Mouse (Mus musculus): Measurements from ENCODE around the gene Olfr549.

The Olfr549 gene

DNA sequence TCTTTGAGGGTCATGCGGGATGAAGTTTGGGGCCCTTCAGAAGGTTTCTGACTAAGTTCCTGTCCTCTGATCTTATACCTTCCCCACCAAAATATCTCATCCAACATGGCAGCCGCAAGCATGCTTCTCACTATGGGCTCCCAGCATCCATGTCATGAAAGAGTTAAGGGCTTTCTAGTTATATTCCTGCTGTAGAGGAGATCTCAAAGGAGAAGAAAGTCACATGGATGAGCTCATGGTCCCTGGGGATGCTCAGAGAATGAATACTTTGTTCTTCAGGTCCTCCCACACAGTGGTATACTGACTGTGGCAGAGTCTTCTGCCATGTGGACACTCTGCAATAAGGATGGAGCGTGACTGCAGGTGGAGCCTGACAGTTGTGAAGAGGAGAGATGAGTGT lies at the start of gene Olfr549:
Gene Olfr549, plus strand, starts transcription at position 301 of the 400 bp plus-strand sequence.
- no peak for DNase-seq (ENCODE audit: low read depth, low spot score)

- no peak for DNase-seq (ENCODE audit: low read depth, low spot score)
Observed at GRCm38 (mm10) chr7:102501986-102502385, 47.7 kb upstream of the Olfr549 start.

DNA sequence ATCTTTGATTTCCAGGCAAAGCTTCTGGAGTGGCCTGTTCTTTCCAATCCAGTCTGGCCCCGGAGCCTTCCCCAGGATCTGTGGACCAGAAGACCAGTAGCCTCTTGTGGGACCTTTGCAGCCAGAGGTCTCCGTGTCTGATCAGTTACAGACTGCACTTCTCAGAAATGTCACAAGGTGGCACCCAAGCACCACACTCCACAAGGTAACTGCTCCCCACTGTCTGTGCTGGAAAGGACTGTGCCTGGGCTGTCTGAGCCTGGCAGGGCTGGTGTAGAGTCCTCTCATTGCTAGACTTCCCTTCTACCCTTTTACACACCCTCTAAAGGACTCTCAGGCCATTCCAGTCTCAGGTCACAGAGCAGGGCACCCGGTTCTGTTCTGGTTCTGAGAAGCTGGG lies 42.8 kb upstream of the Olfr549 start:
- peak; percentile 60 for DNase-seq (ENCODE audit: low read depth, low spot score)

GRCm38 (mm10) chr7:102508066-102508465 lies 41.6 kb upstream of the Olfr549 start:
- no peak for DNase-seq (ENCODE audit: low read depth, low spot score)

DNA sequence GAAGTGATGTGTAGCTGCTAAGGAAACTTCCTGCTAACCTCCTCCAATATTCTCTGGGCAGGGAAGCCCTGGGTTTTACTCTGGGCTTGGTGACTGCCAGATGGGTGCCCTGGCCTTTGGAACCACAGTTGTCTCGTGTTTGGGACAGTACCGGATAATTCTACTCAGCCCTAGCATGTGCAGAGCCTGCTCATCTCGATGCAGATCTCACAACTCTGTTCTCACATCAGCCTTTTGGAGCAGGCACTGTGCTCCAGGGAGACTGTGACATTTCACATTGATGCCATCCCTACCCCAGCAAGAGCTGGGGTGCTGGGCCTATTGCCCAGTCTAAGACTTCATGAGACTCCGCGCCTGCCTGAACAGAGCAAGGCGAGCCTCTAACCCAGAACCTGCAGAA lies 41.0 kb upstream of the Olfr549 start:
- DNase-seq (ENCODE audit: low read depth, low spot score), result no peak

DNA sequence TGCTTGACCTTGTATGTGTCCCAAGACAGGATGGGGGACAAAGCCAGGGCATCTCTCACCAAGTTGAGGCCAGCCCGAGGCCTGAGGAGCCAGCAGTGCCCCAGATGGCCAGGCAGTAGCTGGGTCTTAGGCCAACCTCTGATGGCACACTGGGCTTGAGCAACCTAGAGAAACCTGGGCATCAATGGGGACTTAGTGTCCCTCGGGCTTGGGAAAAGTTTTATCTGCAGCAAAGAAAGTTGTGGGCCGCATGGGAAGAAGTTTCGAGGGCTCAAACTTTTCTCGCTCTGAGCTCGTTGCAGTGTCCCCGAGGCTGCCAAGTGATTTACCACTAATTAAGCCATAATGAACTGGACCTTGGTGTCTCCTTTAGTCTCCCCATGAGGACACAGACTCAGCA lies 39.9 kb upstream of the Olfr549 start:
- DNase-seq (ENCODE audit: low read depth, low spot score), result no peak

DNA sequence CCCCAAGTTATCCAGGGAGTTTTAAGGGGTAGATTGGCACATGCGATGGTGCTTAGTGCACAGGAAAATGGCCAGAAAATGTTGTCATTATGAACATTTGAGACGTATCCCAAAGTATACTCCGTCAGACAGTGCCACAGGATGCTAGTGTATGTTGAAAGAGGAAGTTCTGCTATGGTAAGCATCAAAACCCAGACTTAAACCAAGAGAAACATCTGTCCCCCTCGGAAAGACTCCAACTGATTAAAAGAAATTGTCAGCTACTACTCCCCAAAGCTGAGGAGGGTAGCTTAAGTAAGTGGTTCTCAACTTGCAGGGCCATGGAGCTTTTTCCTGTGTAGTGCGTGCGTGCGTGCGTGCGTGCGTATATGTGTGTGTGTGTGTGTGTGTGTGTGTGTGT lies 37.7 kb upstream of the Olfr549 start:
- no peak for DNase-seq (ENCODE audit: low read depth, low spot score)

GRCm38 (mm10) chr7:102512814-102513435 lies 36.7 kb upstream of the Olfr549 start:
- DNase-seq (ENCODE audit: low read depth, low spot score), result peak; percentile 57

DNA sequence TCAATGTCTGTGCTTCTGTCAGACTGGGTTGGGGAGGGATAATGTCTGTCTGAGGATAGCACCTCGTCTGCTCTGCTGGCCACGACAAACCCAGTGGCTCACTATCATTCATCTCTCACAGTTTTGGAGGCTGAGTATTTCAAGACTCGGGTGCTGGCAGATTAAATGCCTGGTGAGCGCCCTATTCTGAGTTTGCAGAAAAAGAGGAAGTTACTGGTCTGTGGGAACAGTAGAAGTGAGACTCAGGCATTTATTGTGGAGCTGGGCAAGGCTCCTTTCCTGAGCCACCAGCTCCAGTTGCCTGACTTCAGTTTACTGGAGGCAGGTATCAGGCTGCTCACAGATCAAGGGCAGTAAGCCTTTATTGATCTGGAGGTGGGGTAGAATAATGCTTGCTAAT lies 35.5 kb upstream of the Olfr549 start:
- DNase-seq (ENCODE audit: low read depth, low spot score), result no peak

DNA sequence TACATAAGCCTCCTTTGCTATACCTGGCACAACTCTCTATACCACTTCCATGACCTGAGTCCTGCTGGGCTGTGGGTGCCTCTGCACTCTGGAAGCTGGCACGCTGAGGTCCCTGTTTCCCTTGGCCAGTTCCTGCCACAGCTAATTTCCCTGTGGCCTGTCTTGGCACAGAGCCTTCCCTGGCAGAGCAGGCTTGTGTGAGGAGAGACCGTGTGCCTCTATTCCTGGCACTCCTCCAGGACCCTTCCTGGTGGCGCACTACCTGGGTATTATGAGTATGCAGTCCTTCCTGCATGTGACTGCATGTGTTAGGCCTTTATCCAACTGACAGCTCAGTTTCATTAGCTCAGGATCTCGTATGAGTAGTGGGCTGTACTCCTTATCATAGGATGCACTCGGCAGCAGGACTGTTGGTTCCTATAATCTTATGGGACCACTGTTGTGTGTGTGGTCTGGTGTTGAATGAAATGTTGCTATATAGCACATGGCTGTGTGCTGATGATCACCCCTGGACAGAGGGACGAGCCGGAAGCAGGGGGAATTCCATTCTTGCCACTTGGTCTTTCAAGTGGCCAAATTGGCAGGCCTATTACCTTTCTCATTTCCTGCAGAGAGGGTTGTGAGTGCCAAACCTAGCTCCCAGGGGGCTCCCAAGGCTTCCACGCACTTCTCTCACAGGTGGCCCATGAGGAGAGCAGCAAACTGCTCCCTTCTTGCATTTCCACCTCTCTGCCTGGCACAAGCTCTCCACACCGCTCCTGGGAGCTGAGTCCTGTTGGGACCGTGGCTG lies 33.2 kb upstream of the Olfr549 start:
- no peak for DNase-seq (ENCODE audit: low read depth, low spot score)

DNA sequence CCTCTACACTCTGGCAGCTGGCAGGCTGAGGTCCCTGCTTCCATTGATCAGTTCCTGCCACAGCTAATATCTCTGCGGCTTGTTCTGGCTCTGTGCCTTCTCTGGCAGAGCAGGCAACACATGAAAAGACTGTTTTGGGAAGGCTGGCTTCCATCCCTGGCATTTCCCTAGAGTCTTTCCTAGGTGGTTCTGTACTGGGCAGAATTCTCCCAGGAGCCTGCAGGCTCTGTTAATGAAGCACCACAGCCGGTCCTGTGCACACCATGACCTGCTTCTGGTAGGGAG lies 32.7 kb upstream of the Olfr549 start:
- DNase-seq (ENCODE audit: low read depth, low spot score), result no peak

- no peak for DNase-seq (ENCODE audit: low read depth, low spot score)
Observed at GRCm38 (mm10) chr7:102529052-102529451, 20.6 kb upstream of the Olfr549 start.

DNA sequence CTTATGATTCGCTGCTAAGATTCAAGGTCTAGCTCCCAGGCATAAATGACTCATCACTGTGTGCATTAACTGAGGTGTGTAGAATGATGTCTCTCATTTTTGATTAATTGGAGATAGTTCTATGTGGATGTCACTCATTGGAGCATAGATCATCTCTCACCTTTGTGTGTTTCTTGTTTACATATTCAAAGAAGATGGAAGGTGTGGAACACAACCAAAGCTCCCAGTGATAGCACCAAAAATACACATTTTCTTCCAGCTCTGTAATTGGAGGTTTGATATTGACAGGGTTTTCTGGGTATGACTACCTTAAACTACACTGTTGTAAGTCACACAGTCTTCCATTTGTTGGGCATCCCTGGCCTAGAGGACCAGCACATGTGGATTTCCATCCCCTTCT lies 15.2 kb upstream of the Olfr549 start, which contains the start of gene Olfr547:
Gene Olfr547, plus strand, starts transcription at position 301 of the 400 bp plus-strand sequence.
- DNase-seq (ENCODE audit: low read depth, low spot score), result no peak

- DNase-seq (ENCODE audit: low read depth, low spot score), result no peak
Observed at GRCm38 (mm10) chr7:102540596-102540995, 9.1 kb upstream of the Olfr549 start, which contains the start of gene Olfr548-ps1. Olfr548-ps1 (plus strand) TSS chr7:102540896.

- DNase-seq (ENCODE audit: low read depth, low spot score), result no peak
Observed at GRCm38 (mm10) chr7:102541251-102541650, 8.4 kb upstream of the Olfr549 start.

- no peak for DNase-seq (ENCODE audit: low read depth, low spot score)
Observed at GRCm38 (mm10) chr7:102553279-102553678, 3.6 kb downstream of the Olfr549 start.

GRCm38 (mm10) chr7:102564999-102565997 lies 15.6 kb downstream of the Olfr549 start, which contains the start of gene Trim21:
Trim21 (minus strand) TSS chr7:102565486.
- DNase-seq (ENCODE audit: low read depth, low spot score), result peak; percentile 55

DNA sequence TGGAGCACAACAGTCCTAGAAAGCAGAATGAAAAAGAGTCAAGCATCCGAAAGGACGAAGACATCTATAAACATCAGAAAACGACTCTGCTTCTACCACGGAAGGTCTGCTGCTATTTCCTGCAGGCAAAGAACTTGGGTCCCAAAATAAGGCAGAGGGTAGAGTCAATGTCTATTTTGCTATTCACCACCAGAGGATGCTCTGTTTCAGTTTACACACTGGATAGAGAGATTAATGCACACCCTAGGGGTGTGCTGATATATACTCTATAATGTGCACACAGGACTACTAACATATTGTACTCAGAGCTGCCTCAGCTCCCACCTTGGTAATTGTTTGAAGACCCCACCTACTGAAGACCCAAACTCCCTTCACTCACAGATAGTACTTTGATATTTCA lies 16.5 kb downstream of the Olfr549 start:
- no peak for DNase-seq (ENCODE audit: low read depth, low spot score)

DNA sequence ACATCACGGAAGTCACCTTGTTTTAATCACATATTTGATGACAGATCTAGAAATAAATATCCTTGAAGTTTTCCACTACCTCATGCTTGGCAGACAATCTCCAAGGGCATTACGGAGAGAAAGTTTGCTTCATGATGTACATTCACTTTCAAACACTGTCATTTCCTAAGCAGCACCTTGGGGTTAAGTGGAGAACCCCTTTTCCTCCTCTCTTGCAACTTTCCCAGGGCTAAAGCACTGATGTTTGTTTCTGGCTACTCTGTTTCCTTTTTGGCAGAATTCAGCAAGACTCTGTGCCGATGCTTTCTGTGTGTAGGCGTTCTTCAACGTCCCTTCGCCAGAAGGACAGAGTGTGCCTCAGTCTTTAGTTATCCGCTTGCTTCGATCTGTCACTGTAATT lies 21.5 kb downstream of the Olfr549 start, which contains the start of gene Olfr550:
Gene Olfr550, plus strand, starts transcription at position 301 of the 400 bp plus-strand sequence.
- DNase-seq (ENCODE audit: low read depth, low spot score), result no peak

DNA sequence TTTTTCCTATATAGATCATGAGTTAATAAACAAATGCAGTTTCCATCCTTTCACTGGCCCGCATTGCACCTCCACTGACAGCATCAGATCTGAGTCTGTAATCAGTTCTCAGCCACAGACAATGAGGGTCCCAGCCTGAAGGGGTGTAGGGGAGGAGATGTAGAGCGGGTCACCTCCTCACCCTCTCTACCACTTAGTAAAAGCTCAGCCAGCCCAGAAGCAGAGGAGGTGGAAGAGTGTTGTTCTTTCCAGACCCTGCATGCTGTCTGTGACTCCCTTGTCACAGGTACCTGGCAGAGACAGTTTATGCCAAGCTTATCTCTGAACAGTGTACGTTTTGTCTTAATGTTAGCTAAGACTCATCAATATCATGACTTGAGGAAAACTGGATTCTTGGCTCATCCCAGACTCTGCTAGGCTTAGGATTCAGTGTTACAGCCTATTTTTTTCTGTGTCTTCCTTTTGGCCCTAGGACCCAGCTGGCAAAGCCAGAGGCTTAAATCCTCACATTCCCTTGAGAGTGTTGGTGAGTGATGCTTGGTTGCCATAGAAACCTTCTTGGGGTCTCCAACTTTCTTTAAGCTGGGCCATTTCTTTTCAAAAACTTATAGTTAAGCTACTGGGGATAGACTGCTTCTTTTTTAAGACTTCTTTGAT lies 23.6 kb downstream of the Olfr549 start:
- no peak for DNase-seq (ENCODE audit: low read depth, low spot score)

GRCm38 (mm10) chr7:102575998-102576397 lies 26.3 kb downstream of the Olfr549 start:
- no peak for DNase-seq (ENCODE audit: low read depth, low spot score)
